Mouse (Mus musculus) inflammation-experienced regulatory T-cells (primary cell): ENCODE results near the gene Aldh3b2. TPM values are rescaled to one million over a fixed set of nuclear protein-coding genes. Genes with fewer than 3 reads are reported as not detected.

Experiments
- polyA plus RNA-seq, 2 experiments: library from polyadenylated mRNA; unstranded; fragments of 100-300 nt; shearing (Covaris generic); gene quantifications; one replicate each; pipeline ENCODE4 v1.2.1; 2017

Gene Aldh3b2
- polyA plus RNA-seq: under 1 TPM in 1 of 2 experiments, not detected in 1; 0.20 TPM

DNA sequence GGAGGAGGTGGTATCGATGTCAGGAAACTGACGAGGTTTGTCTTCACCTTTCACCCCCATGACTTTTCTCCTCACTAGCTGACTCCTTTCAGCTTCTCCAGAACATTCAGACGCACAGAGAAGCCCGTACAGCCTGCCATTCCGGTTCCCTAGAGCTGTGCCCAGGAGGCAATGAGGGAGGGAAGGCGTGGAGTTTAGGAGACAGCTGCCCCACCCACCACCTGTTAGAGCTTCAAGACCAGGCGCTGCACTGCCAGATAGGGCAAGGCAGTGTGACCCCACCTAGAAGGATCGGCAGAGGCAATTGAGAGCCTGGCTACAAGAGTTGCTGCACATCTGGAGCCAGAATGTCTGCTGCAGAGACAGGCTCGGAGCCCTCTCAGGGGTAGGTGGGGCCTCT lies at the start of gene Aldh3b2:
Gene Aldh3b2, plus strand, starts transcription at position 100 of the 400 bp plus-strand sequence.

DNA sequence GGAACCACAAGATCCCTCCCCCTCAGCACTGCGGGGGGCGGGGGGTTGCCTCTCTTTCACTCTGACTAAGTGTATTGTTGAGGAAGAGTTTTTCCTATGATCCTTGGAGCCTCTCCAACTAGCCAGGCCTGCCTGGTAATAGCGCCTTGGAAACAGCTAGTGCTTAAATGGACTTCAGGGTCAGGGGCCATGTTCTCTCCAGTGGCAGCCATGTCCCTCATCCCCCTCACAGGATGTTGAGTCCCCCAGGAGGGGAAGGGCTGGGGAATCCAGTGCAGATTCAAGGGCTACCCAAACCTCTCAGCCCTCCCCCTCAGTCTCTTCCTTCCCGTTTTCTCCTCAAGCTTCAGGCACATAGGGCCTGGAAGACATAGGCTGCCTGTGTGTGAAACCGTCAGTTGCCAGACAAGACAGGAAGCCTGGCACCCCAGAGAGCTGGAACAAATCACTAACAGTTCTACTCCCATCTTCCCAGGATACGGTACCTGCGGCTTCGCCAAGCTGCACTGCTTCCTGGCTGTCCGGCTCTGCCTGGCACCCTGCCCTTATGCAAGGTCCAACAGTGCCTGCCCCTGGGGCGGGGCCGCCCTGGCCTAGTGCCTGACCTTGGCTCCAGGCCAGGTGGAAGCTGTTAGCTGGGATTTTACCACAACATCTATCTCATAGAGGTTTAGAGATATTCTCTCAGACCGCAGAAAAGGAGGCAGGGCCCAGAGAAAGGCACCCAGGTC lies 42.8 kb upstream of the Aldh3b2 start, which contains the start of gene Aldh3b1:
Gene Aldh3b1, minus strand, starts transcription at position 598 of the 731 bp plus-strand sequence.

DNA sequence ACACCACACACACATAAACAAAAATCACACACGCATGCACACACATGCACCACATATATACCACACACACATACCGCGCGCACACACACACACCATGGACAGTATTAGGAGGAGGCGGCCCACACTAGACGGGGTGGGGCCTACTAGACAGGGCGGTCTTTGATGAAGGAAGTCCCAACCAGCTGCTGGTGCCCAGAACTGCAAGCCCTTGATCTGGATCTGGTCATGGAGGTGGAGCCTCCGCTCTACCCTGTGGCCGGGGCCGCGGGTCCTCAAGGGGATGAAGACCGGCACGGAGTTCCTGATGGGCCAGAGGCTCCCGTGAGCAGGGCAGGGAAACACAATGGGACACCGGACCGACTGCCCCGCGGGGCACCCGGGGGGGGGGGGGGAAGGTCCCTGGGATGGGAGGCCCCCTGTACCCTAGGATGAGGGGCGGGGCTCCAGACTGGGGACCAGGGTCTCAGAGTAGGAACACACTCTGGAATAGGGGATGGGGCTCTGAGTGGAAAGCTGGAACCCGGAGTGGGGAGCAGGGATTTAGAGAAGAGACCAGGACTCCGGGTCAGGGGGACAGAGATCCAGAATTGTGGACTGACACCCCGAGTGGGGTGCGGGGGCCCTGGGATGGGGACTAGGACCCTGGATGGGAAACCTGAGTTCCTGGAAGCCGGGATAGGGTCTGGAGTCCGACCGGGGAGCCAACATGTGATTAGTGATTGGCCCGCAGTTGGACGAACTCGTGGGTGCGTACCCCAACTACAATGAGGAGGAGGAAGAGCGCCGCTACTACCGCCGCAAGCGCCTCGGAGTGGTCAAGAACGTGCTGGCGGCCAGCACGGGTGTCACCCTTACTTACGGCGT lies 36.9 kb upstream of the Aldh3b2 start, which contains the start of gene Unc93b1:
Gene Unc93b1, plus strand, starts transcription at position 155 of the 864 bp plus-strand sequence.

DNA sequence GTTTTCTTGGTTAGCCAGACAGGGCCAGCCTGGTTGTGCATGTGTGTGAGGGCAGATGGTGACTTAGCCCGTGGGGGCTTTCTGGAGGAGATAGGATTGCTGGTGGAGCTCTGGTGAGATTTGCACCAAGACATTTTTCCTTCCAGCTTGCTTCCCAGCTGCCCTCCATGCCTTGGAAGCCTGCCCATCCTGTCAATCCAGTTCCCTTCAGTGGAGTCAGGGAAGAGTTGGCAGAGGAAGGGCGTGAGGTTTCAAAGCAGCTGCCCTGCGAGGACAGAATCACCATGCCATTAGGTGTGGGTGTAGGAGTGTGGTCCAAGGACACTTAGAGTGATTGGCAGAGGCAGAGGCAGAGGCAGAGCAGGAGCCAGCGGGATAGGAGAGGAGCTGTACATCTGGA lies 13.7 kb upstream of the Aldh3b2 start, which contains the start of gene Aldh3b3:
Gene Aldh3b3, plus strand, starts transcription at position 176 of the 400 bp plus-strand sequence.

DNA sequence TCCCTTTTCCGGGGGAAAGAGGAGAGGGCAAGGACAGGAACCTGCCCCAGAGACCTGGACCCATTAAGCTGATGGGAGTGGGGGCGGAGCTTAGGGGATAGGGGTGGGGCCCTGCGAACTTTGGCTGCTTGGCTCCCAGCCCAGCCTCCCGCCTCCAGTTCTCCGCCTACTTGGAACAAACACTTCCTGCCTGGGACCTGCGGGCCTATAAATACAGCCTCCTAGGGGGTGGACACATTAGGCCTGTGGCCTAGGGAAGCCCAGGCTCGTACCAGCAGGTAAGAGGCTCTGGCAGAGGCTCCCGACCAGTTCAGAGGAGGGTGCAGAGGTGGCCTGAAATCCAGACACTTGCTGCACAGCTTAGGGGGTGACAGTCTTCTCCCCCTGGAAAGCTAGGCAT lies 14.2 kb downstream of the Aldh3b2 start, which contains the start of gene Acy3:
Gene Acy3, plus strand, starts transcription at position 237 of the 400 bp plus-strand sequence.

DNA sequence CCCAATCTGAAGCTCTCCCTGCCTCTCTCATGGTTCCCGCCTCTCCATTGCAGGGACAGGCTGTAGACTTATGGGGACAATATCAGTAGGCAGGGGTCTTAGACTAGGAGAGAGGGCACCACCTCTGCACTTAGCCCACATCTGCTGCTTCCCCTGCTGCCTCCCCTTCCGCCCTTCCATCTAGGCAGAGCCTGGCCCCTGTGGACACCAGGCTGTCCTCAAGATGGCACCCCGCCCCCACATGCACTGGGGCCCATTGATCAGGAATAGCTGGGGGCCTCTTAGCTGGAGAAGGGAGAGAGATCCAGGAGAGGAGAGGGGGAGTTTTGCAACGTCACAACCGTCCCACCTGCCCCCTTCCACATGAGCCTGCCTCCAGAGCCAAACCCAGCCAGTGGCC lies 20.3 kb downstream of the Aldh3b2 start, which contains the start of gene Tbx10:
Gene Tbx10, plus strand, starts transcription at position 337 of the 400 bp plus-strand sequence.

DNA sequence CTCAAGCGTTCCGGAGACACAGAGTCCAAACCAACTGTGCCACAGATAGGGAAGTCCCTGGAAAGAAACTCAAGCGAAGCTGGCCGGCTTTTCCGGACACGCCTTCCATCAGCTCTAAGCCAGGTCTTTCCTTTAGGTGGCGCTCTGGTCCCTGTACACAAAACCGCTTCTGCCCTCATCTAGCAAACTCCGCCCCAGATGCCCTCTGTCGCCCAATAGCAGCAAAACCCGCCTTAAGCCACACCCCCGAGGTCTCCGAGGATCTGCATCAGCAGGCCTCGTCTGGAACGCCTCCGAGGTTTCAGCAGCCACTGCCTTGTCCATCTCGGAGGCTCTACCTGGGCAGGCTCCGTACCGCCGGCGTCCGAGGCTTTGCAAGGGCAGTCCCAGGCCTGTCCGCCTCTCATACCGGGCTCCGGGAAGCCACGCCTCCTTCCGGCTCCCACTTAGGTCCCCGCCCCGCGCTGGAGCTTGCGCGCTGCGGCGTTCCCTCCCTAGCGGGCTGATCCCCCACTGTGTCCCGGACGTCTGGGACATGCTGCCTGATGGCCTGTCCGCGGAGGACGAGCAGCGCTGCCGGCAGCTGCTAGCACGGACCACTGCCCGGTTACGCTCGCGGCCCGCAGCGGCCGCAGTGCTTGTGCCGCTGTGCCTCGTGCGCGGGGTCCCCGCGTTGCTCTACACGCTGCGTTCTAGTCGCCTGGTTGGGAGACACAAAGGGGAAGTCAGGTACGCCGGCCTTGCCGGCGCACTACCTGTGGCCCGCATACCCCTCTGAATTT lies 28.2 kb downstream of the Aldh3b2 start, which contains the start of the genes Nudt8 and Gm49405:
Gene Nudt8, plus strand, starts transcription at position 462 of the 782 bp plus-strand sequence.
Gene Gm49405, plus strand, starts transcription at position 508 of the 782 bp plus-strand sequence.

DNA sequence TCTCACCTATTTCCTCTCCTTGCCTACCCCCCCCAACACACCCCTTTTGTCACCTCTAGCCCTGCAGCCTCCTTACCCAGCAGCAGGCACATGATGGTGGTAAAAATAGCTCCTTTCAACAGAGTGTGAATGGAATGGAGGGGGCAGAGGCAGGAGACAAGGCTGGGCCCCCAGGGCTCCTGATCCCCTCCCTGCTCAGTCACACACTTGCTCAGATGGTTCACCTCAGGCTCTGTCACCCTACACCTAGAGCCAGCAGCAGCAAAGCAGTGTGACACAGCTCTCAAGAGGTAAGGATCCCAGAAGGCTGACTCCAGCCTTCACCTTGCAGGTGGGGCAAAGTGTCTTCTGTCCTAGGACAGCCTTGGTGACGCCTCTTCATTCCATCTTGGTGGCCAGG lies 31.0 kb downstream of the Aldh3b2 start, which contains the start of gene Doc2g:
Gene Doc2g, plus strand, starts transcription at position 202 of the 400 bp plus-strand sequence.

DNA sequence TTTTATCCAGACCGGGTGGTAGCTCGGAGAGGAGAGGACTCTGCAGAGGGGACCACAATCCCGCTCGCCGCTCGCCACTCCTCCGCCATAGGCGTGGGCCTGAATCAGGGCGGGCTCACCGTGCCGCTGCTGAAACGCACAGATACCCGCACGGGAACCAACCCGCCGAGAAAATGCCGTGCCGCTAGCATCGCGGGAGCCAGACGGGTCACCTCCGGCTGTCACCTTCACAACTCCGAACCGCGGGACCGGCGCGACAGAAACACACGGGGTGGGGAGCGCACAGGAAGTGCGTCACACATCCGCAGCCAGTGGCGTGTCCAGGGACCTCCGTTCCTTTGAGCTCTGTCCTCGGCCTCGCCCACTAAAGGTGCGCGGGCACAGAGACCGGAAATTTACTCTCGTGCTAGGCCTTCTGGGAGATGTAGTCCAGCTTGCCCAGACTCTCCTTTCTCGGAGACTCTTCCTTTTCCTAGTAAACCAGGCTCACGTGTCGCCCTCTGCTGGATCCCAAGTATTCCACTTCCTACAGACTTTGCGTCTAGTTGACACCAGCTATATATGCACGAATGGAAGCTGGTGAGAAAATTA lies 40.4 kb downstream of the Aldh3b2 start, which contains the start of gene Ndufv1:
Gene Ndufv1, minus strand, starts transcription at position 375 of the 591 bp plus-strand sequence.

Other genes starting within 250 kb of the Aldh3b2 start
- gene Kmt5b, start 204.9 kb upstream of the Aldh3b2 start, polyA plus RNA-seq: 10 to 100 TPM; 84.1 to 84.2 TPM
- 10 to 100 TPM; 15.3 to 18.1 TPM for gene Chka, start 120.6 kb upstream of the Aldh3b2 start, polyA plus RNA-seq
- 10 to 100 TPM; 69.0 to 87.5 TPM for gene Tcirg1, start 65.2 kb upstream of the Aldh3b2 start, polyA plus RNA-seq
- gene Ndufs8, start 59.6 kb upstream of the Aldh3b2 start, polyA plus RNA-seq: 100 to 1,000 TPM; 135 to 181 TPM
- gene Aldh3b1, start 42.5 kb upstream of the Aldh3b2 start, polyA plus RNA-seq: under 1 TPM; 0.34 to 0.40 TPM
- gene Unc93b1, start 37.1 kb upstream of the Aldh3b2 start, polyA plus RNA-seq: 10 to 100 TPM; 45.3 to 51.4 TPM
- gene Aldh3b3, start 13.7 kb upstream of the Aldh3b2 start, polyA plus RNA-seq: under 1 TPM; 0.24 to 0.86 TPM
- under 1 TPM in 1 of 2 experiments, not detected in 1; 0.36 TPM for gene Acy3, start 14.2 kb downstream of the Aldh3b2 start, polyA plus RNA-seq
- 1 to 10 TPM in 1 of 2 experiments, not detected in 1; 1.2 TPM for gene Tbx10, start 20.4 kb downstream of the Aldh3b2 start, polyA plus RNA-seq
- gene Nudt8, start 28.3 kb downstream of the Aldh3b2 start, polyA plus RNA-seq: 10 to 100 TPM; 14.8 to 15.3 TPM
- gene Gm49405, start 28.3 kb downstream of the Aldh3b2 start, polyA plus RNA-seq: 1 to 10 TPM; 1.2 to 4.0 TPM
- 1 to 10 TPM in 1 of 2 experiments, under 1 TPM in 1; 0.68 to 4.7 TPM for gene Doc2g, start 31.0 kb downstream of the Aldh3b2 start, polyA plus RNA-seq
- gene Ndufv1, start 40.5 kb downstream of the Aldh3b2 start, polyA plus RNA-seq: 100 to 1,000 TPM; 152 to 159 TPM
- 100 to 1,000 TPM; 537 to 539 TPM for gene Gstp1, start 65.7 kb downstream of the Aldh3b2 start, polyA plus RNA-seq
- gene Gstp2, start 73.7 kb downstream of the Aldh3b2 start, polyA plus RNA-seq: 10 to 100 TPM in 1 of 2 experiments, 1 to 10 TPM in 1; 3.0 to 16.9 TPM
- 100 to 1,000 TPM in 1 of 2 experiments, 10 to 100 TPM in 1; 94.0 to 111 TPM for gene Gstp3, start 87.2 kb downstream of the Aldh3b2 start, polyA plus RNA-seq
- gene Cabp2, start 109.2 kb downstream of the Aldh3b2 start, polyA plus RNA-seq: not detected
- gene Cdk2ap2, start 124.9 kb downstream of the Aldh3b2 start, polyA plus RNA-seq: 100 to 1,000 TPM; 834 to 888 TPM
- gene Pitpnm1, start 127.7 kb downstream of the Aldh3b2 start, polyA plus RNA-seq: 100 to 1,000 TPM; 344 to 350 TPM
- 100 to 1,000 TPM; 182 to 196 TPM for gene Aip, start 153.5 kb downstream of the Aldh3b2 start, polyA plus RNA-seq
- 1 to 10 TPM in 1 of 2 experiments, under 1 TPM in 1; 0.18 to 1.7 TPM for gene Gpr152, start 167.5 kb downstream of the Aldh3b2 start, polyA plus RNA-seq
- under 1 TPM; 0.38 to 0.82 TPM for gene Cabp4, start 171.7 kb downstream of the Aldh3b2 start, polyA plus RNA-seq
- gene Coro1b, start 176.3 kb downstream of the Aldh3b2 start, polyA plus RNA-seq: 100 to 1,000 TPM; 373 to 413 TPM
- 1,000 to 10,000 TPM; 1,211 to 1,532 TPM for gene Ptprcap, start 181.3 kb downstream of the Aldh3b2 start, polyA plus RNA-seq
- 10 to 100 TPM; 46.4 to 51.4 TPM for gene Rps6kb2, start 191.0 kb downstream of the Aldh3b2 start, polyA plus RNA-seq
- 10 to 100 TPM; 19.4 to 27.5 TPM for gene Carns1, start 203.2 kb downstream of the Aldh3b2 start, polyA plus RNA-seq
- gene Tbc1d10c, start 219.0 kb downstream of the Aldh3b2 start, polyA plus RNA-seq: 100 to 1,000 TPM; 738 to 929 TPM
- 1,000 to 10,000 TPM; 1,029 to 1,265 TPM for gene Ppp1ca, start 219.7 kb downstream of the Aldh3b2 start, polyA plus RNA-seq
- gene Rad9a, start 229.3 kb downstream of the Aldh3b2 start, polyA plus RNA-seq: 100 to 1,000 TPM in 1 of 2 experiments, 10 to 100 TPM in 1; 59.1 to 116 TPM
- gene Clcf1, start 241.9 kb downstream of the Aldh3b2 start, polyA plus RNA-seq: 10 to 100 TPM; 27.4 to 50.0 TPM
- gene AC109138.7, start 242.0 kb downstream of the Aldh3b2 start, polyA plus RNA-seq: not detected